ENCODE assay signal across 8 mouse cellular contexts in the genomic region with DNA sequence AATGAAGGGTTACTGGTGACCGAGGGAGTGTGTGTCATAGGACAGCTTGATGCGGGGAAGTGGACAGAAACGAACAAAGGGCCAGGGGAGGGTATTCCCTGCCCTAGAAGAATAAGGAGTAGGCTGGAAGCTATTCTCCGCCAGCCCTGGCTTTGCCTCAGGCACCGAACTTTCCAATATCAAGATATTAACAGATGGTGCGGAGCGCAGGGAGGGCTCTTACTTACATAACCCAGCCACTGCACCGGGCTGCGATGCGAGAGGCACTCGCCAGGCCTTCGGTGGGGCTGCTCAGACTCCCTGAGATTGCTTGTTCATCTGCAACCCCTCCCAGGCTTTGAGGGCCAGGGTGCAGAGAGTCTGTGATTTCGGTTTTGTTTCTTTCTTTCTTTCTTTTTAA. TPM values are rescaled to one million over a fixed set of nuclear protein-coding genes. Genes with fewer than 3 reads are reported as not detected.
DNase-seq lines count a peak whose midpoint lies in the region; ATAC-seq and TF ChIP-seq lines count a peak whose summit lies in the region.

No protein-coding gene starts in this region.

- H3K36me3 ChIP-seq in forebrain, postnatal 0 days (ENCODE audit: insufficient read depth): no peaks in the 10 kb centered on the region
- no peaks in the 10 kb centered on the region for H3K36me3 ChIP-seq in limb, embryonic 11.5 days (ENCODE audit: control insufficient read depth, insufficient read depth, low read length)

- TF ChIP-seq CTCF in forebrain, postnatal 0 days (IDR thresholded peaks at IDR 0.05; ENCODE audit: low read depth): no peak

- H3K9ac ChIP-seq in forebrain, postnatal 0 days: no peak overlapping the region
- no peak overlapping the region for H3K9ac ChIP-seq in limb, embryonic 11.5 days (ENCODE audit: low read length)

- intact Hi-C loops in left cerebral cortex, postnatal 14 days (cut with DNase I): no loop called here

- no peak for ATAC-seq in forebrain, postnatal 0 days
- no peak for ATAC-seq in limb, embryonic 11.5 days (ENCODE audit: insufficient number of reproducible peaks, low FRiP score, low TSS enrichment, low read depth)
- no peak for ATAC-seq in activated CD4-positive, CD25-positive, alpha-beta regulatory T cell, adult 4 months

- no peak overlapping the region for H3K27ac ChIP-seq in forebrain, postnatal 0 days (ENCODE audit: low read depth, low read length)
- H3K27ac ChIP-seq in limb, embryonic 11.5 days (replicated peaks; ENCODE audit: low read depth, low read length): no peak overlapping the region

- H3K4me1 ChIP-seq in forebrain, postnatal 0 days (ENCODE audit: insufficient read depth): 0 out of 2 replicates have a peak, but pooled peaks cover 8% of the 10 kb centered on the region
- peaks cover 23% of the 10 kb centered on the region for H3K4me1 ChIP-seq in limb, embryonic 11.5 days (ENCODE audit: control insufficient read depth, insufficient read depth, low read length)

- peak; percentile 18 for DNase-seq in kidney, adult 18-20 months
- no peak for DNase-seq in kidney, postnatal 25 days
- peak; percentile 90 for DNase-seq in brain, adult 2 months (ENCODE audit: low read depth, low spot score)
- DNase-seq in forebrain, postnatal 0 days: peak; percentile 62
- DNase-seq in limb, embryonic 11.5 days (ENCODE audit: low spot score): peak; percentile 69
- DNase-seq in retina, embryonic 14.5 days (ENCODE audit: low spot score): peak; percentile 63
- no peak for DNase-seq in left cerebral cortex, postnatal 14 days (ENCODE audit: low spot score in 2 of 2)

- no peak overlapping the region for H3K4me3 ChIP-seq in forebrain, postnatal 0 days (ENCODE audit: low read depth, low read length)
- H3K4me3 ChIP-seq in limb, embryonic 11.5 days (ENCODE audit: low read depth, low read length): no peak overlapping the region

- peaks cover 41% of the 10 kb centered on the region for H3K27me3 ChIP-seq in forebrain, postnatal 0 days (ENCODE audit: insufficient read depth, low read length)
- peaks cover 46% of the 10 kb centered on the region for H3K27me3 ChIP-seq in limb, embryonic 11.5 days (ENCODE audit: control insufficient read depth, insufficient read depth, low read length)

- no peak overlapping the region for H3K4me2 ChIP-seq in forebrain, postnatal 0 days (ENCODE audit: low read depth)
- H3K4me2 ChIP-seq in limb, embryonic 11.5 days (ENCODE audit: low read depth, severe bottlenecking): peak overlapping the region; percentile 10; the same call in 1 of the 2 replicates

- no peaks in the 10 kb centered on the region for H3K9me3 ChIP-seq in forebrain, postnatal 0 days (ENCODE audit: low read length)
- no peaks in the 10 kb centered on the region for H3K9me3 ChIP-seq in limb, embryonic 11.5 days (ENCODE audit: control insufficient read depth, low read length)

- WGBS in forebrain, postnatal 0 days: 6% methylated on average over 13 of the region's 13 CpGs
- under 1% methylated on average over 13 of the region's 13 CpGs for WGBS in limb, embryonic 11.5 days

RNA-seq across cellular contexts. Expression of a gene that starts 3.7 kb away (rescaled TPM):
- 13.4 and 24.8 TPM in 2 replicates for total RNA-seq in forebrain, postnatal 0 days (2014; rRNA removed)
- 6.2 and 16.2 TPM in 2 replicates for polyA plus RNA-seq in forebrain, postnatal 0 days (2015; fragmentation: Nextera tagmentation; extraction: Ambion mirVana)
- 1.1 and 1.2 TPM in 2 replicates for polyA plus RNA-seq in limb, embryonic 11.5 days (2014; fragmentation: Nextera tagmentation; extraction: Ambion mirVana)
- polyA plus RNA-seq in activated CD4-positive, CD25-positive, alpha-beta regulatory T cell, adult 4 months (2017; shearing (Covaris generic)): under 1 TPM in 1 of 2 experiments, not detected in 1; 0.05 TPM
- 10 to 100 TPM in 1 of 2 experiments, 1 to 10 TPM in 1; 8.0 to 12.4 TPM for total RNA-seq in left cerebral cortex, postnatal 14 days (2021)

Comparison
In these comparisons a context has a peak if more than half of its experiments do, and no peak if none do; other contexts are left out.
1. DNase-seq: peak in kidney, adult 18-20 months (single experiment), brain, adult 2 months (single experiment), forebrain, postnatal 0 days (single experiment), limb, embryonic 11.5 days (single experiment) and retina, embryonic 14.5 days (single experiment); none in kidney, postnatal 25 days (0 of 2) and left cerebral cortex, postnatal 14 days (0 of 2).